Mouse (Mus musculus) frontal cortex, postnatal 10 days (tissue): Measurements from ENCODE around the gene Ost4.

Source experiments
- DNase-seq, 2 experiments: peaks; one replicate each; pipeline ENCODE4 v3.0.0; 2022; ENCODE audit warnings: low spot score in 2 of 2, mixed read lengths in 1 of 2

Gene Ost4

GRCm38 (mm10) chr5:30907413-30908059 lies at the start of gene Ost4:
Gene Ost4, minus strand, starts transcription at chr5:30907788.
- DNase-seq = peak; percentile 91 to 93

DNA sequence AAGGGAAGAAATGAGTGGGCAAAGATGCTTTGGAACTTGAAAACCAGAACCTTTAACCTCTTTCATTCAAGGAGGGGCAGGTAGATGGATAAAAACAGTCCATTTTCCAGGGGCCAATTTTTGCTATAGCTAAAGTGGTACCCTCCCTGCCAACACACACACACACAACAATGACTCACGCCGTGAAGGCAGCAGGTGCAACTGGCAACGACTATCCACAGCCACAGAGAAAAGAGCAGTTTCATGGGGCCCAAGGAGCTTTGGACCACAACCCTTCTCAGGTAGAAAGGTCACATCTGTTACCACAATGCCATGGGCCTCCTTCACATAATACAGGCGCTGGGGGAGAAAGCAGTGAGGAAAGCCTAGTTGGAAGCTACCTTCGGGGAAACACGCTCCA lies 48.2 kb upstream of the Ost4 start:
- no peak for DNase-seq

DNA sequence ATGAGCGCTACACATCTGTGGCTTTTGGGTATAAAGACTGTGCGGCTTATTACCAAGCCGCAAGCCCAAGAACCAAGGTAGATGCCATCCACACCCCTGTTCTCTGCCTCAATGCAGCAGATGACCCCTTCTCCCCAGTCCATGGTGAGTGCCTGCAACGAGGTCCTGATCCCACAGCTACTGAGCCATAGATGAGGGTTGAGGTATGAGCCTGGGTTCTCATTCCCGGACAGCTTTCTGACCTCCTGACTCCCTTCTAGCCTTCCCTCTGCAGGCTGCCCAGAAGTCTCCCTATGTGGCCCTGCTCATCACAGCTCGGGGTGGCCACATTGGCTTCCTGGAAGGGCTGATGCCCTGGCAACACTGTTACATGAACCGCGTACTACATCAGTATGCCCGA lies 47.0 kb upstream of the Ost4 start:
- no peak for DNase-seq

DNA sequence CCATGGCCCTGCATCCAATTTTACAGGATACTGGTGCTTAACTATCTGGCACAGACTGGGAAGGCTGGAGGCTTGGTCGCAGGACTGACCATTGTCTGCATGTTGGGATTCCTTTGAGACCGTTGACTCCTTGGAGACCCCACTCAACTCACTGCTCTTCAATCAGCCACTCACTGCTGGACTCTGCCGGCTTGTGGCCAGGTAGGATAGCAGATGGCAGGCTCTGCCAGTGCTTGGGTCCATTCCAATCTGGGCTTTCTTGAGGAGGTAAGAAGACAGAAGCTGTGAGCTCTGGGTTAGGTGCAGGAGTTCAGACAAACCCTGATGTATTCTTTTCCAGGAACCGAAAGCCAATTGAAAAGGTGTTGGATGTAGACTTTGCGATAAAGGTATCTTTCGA lies 46.5 kb upstream of the Ost4 start:
- DNase-seq = no peak

- no peak for DNase-seq
Measured at GRCm38 (mm10) chr5:30952551-30952950, 45.0 kb upstream of the Ost4 start.

GRCm38 (mm10) chr5:30951706-30952105 lies 44.1 kb upstream of the Ost4 start:
- DNase-seq = peak in 1 of 2 experiments; percentile 19

DNA sequence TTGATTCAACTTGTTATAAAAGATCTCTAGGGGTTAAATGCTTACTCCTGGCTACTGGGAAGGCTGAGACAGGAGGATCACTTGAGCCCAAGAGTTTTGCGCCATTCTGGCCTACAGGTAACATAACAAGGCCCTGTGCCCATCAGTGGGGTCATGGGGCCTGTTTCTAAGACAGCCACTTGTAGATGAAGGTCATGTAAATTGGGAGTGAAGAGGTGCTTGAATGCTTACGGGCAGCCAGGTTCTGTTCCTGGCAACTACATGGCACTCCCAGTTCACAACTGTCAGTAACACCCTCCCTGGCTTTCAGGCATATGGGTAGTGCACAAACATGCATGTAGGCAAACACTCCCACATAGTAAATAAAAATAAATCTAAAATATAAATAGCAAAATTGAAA lies 43.3 kb upstream of the Ost4 start:
- DNase-seq = peak in 1 of 2 experiments; percentile 13

DNA sequence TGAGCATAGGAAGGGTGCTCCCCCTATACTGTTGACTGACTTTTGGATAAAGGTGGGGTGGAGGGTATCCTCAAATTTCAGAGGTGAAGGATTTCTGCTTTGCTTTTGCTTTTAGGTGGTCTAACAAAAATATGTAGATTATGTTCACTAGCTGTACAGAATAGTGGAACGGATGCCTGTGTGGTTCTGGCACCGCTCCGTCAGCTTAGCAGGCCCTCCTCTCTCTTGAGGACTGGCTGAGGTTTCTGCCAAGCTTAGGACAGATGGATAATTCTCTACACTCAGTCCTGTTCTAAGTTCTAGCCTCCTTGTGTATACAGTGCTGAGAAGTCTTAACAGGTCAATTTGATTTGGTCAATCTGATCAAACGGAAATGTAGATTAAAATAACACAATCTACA lies 42.9 kb upstream of the Ost4 start:
- DNase-seq = no peak

- DNase-seq = peak; percentile 91 to 95
Measured at GRCm38 (mm10) chr5:30949654-30950326, 42.2 kb upstream of the Ost4 start.

GRCm38 (mm10) chr5:30948620-30949019 lies 41.0 kb upstream of the Ost4 start:
- DNase-seq = no peak

DNA sequence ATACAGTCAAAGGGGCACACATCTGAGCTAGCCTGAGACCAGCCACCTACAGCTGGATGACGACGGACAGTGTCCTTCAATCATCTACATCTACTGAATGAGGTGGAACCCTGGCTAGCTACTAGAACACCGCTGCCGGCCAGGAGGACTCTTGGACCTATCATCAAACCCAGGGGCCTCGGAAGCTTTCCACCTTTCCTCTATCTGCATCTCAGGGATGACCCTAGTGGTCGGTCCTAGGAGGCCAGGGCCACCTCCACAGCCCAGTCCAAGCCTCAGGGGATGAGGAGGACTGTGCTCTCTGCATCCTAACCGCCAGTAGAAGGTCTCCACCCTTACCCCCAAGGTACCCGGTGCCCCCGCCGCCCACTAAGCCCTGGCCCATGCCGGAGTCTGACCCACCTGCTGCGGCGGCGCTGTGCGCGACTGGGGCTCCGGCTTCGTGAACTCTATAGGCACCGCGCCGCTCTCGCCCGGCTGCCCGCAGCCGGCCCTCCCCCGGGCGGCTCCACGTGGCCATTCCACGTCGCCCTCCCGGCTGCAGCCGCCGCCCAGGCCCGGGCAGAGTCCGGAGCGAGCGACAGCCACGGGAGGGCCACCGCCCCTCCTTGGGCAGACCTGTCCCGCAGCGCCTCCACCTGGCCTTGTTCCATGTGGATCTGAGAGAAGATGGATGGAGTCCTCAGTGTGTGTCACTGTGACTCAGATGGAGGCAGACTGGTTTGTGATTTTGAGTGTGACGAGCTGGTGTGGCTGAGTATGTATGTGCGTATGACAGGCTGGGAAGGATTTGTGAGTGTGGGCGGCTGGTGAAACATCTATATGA lies 37.6 kb upstream of the Ost4 start, which contains the start of gene Cgref1:
Cgref1 (minus strand) TSS at position 636 of the 826 bp plus-strand sequence.
- DNase-seq = peak; percentile 66 to 68

GRCm38 (mm10) chr5:30944344-30944743 lies 36.8 kb upstream of the Ost4 start:
- DNase-seq = no peak

GRCm38 (mm10) chr5:30943004-30943403 lies 35.4 kb upstream of the Ost4 start:
- DNase-seq = no peak

GRCm38 (mm10) chr5:30934725-30935461 lies 27.3 kb upstream of the Ost4 start:
- DNase-seq = peak in 1 of 2 experiments; percentile 9

GRCm38 (mm10) chr5:30933705-30934104 lies 26.1 kb upstream of the Ost4 start:
- DNase-seq = no peak

GRCm38 (mm10) chr5:30931378-30931777 lies 23.8 kb upstream of the Ost4 start:
- no peak for DNase-seq

GRCm38 (mm10) chr5:30930846-30931245 lies 23.3 kb upstream of the Ost4 start:
- DNase-seq = no peak

DNA sequence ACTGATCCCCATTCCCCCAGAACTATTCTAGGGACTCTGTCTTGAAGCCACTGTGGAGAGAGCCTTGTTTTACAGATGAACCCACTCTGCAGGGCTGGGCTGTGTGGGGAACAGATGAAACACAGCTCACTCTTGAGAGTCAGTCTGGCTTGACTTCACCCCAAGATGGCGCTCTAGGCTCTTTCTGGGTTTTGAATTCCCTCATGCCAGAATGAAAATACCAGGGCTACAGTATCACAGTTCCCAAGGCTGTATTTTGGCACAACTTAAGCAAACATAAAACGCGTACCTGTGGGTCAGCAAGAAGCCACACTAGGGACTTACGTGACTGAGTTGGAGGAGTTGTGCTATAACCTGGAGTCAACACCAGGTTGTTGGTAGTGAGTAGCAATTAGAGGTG lies 22.5 kb upstream of the Ost4 start:
- peak in 1 of 2 experiments; percentile 75 for DNase-seq

- DNase-seq = peak in 1 of 2 experiments; percentile 31
Measured at GRCm38 (mm10) chr5:30927945-30928529, 20.4 kb upstream of the Ost4 start.

DNA sequence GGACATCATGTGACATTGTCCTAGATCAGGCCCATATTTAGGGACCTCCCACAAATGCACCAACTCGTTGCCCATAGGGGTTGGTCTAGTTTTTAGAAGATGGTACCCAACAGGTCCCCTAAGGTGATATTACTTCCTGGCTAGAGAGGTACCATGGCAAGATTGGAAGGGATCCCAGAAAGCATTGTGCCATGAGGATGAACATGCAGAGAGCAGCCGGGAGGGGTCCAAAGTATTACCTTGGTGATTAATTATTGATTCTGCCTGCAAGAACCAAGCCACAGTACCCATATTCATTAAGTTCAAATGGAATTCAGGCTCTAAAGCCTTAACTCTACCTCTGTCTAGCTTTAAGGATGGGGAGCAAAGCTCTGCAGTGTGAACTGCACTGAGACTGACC lies 18.5 kb upstream of the Ost4 start:
- no peak for DNase-seq

GRCm38 (mm10) chr5:30925217-30925616 lies 17.6 kb upstream of the Ost4 start:
- DNase-seq = no peak
